27 mouse cellular contexts compared by ENCODE assay signal in the genomic region with DNA sequence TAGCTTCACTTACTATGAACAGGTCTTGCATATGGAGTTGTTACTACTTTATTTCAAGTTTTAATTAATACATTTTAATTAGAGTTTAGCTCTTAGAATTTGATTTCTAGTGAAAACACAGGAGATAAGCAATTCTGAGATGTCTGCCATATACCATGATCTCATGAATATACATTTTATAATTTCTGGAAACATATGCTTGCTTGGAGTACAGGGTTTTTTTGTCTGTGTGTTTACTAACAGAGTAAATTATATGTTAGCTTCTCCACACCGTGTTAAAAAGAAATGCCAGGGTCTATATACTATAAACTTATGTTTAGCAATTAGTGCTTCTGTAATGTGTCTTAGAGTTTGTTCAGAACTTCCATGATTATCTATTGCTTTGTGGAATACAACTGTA.
"Had no signal": no experiment of that assay in that cellular context is flagged by ENCODE, and none has a peak within 500 bp of the region (broad histone marks: within the 10 kb centered on the region; RNA-seq: fewer than 3 reads in every experiment).

No protein-coding gene starts in this region.

- H3K27me3 ChIP-seq: embryonic facial prominence, embryonic 12.5 days; embryonic facial prominence, embryonic 13.5 days; embryonic facial prominence, embryonic 15.5 days; forebrain, embryonic 13.5 days; heart, embryonic 12.5 days had no signal

- H3K4me2 ChIP-seq: embryonic facial prominence, embryonic 12.5 days; embryonic facial prominence, embryonic 13.5 days; embryonic facial prominence, embryonic 15.5 days; forebrain, embryonic 13.5 days; heart, embryonic 11.5 days; heart, embryonic 12.5 days had no signal

- H3K27ac ChIP-seq: embryonic facial prominence, embryonic 10.5 days; embryonic facial prominence, embryonic 12.5 days; embryonic facial prominence, embryonic 13.5 days; embryonic facial prominence, embryonic 15.5 days; forebrain, embryonic 10.5 days; forebrain, embryonic 13.5 days; gastrocnemius, adult 2 months; heart, adult 2 months; heart, embryonic 10.5 days had no signal

- H3K4me3 ChIP-seq: embryonic facial prominence, embryonic 10.5 days; embryonic facial prominence, embryonic 12.5 days; embryonic facial prominence, embryonic 13.5 days; embryonic facial prominence, embryonic 15.5 days; erythroblast, embryonic 14.5 days; forebrain, embryonic 10.5 days; forebrain, embryonic 13.5 days; gastrocnemius, adult 2 months; heart, adult 2 months; heart, embryonic 10.5 days; heart, embryonic 12.5 days had no signal

- H3K9ac ChIP-seq: embryonic facial prominence, embryonic 12.5 days; embryonic facial prominence, embryonic 13.5 days; embryonic facial prominence, embryonic 15.5 days; forebrain, embryonic 13.5 days; heart, embryonic 12.5 days had no signal

- H3K4me1 ChIP-seq: embryonic facial prominence, embryonic 10.5 days; embryonic facial prominence, embryonic 12.5 days; embryonic facial prominence, embryonic 13.5 days; embryonic facial prominence, embryonic 15.5 days; forebrain, embryonic 10.5 days; forebrain, embryonic 13.5 days; heart, embryonic 12.5 days had no signal

- DNase-seq: cerebellum, adult 2 months; cerebellum, adult 8-10 months; cerebellum, adult 9-10 months; cerebellum, adult 9-11 months; cerebellum, postnatal 10 days; cerebellum, postnatal 14 days; cerebellum, postnatal 25 days; cerebellum, postnatal 36 days; embryo, embryonic 11 days; gastrocnemius, adult 2 months; gastrocnemius, postnatal 10 days; gastrocnemius, postnatal 14 days; gastrocnemius, postnatal 25 days; gastrocnemius, postnatal 36 days; heart, adult 11 months; heart, adult 18-20 months; heart, adult 2 months had no signal

- ATAC-seq: forebrain, embryonic 13.5 days had no signal

- H3K36me3 ChIP-seq: embryonic facial prominence, embryonic 10.5 days; embryonic facial prominence, embryonic 12.5 days; embryonic facial prominence, embryonic 13.5 days; embryonic facial prominence, embryonic 15.5 days; forebrain, embryonic 10.5 days; heart, embryonic 10.5 days; heart, embryonic 12.5 days had no signal

- H3K9me3 ChIP-seq: embryonic facial prominence, embryonic 10.5 days; embryonic facial prominence, embryonic 12.5 days; embryonic facial prominence, embryonic 13.5 days; embryonic facial prominence, embryonic 15.5 days; forebrain, embryonic 10.5 days; forebrain, embryonic 13.5 days; heart, embryonic 10.5 days; heart, embryonic 12.5 days had no signal
